Mouse (Mus musculus): ENCODE measurements around the gene Nt5c3.
A peak's percentile ranks its signal among the peaks of the same experiment; 100 is the strongest.

Nt5c3 gene

GRCm38 (mm10) chr6:56923726-56924707, at the start of gene Nt5c3, which contains the start of gene Vmn1r4:
TSS of gene Nt5c3 (minus strand) at chr6:56923932.
TSS of gene Vmn1r4 (plus strand) at chr6:56924015.
- DNase-seq (ENCODE audit: low read depth, low spot score) = peak; percentile 99

GRCm38 (mm10) chr6:56969973-56970372, 46.2 kb upstream of the Nt5c3 start, which contains the start of gene Vmn1r5:
TSS of gene Vmn1r5 (plus strand) at chr6:56970273.
- no peak for DNase-seq (ENCODE audit: low read depth, low spot score)

DNA sequence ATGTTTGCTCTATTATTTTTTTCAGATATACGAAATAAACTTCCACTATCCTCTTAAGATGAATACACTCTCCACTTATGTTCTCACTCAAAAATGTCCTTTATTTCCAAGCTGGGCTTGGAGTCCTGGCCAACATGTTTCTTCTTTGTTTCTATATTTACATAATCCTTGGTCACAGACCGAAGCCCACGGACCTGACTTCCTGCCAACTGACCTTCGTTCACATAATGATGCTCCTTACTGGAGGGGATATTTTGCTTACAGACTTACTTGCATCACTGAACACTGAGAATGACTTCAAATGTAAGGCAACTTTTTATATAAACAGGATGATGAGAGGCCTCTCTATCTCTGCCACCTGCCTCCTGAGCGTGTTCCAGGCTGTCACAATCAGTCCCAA, 32.7 kb upstream of the Nt5c3 start:
- DNase-seq (ENCODE audit: low read depth, low spot score) = no peak

GRCm38 (mm10) chr6:56934366-56934765, 10.6 kb upstream of the Nt5c3 start:
- no peak for DNase-seq (ENCODE audit: low read depth, low spot score)

GRCm38 (mm10) chr6:56932464-56932863, 8.7 kb upstream of the Nt5c3 start:
- no peak for DNase-seq (ENCODE audit: low read depth, low spot score)

- DNase-seq (ENCODE audit: low read depth, low spot score) = no peak
Observed at GRCm38 (mm10) chr6:56931648-56932415, 8.1 kb upstream of the Nt5c3 start.

DNA sequence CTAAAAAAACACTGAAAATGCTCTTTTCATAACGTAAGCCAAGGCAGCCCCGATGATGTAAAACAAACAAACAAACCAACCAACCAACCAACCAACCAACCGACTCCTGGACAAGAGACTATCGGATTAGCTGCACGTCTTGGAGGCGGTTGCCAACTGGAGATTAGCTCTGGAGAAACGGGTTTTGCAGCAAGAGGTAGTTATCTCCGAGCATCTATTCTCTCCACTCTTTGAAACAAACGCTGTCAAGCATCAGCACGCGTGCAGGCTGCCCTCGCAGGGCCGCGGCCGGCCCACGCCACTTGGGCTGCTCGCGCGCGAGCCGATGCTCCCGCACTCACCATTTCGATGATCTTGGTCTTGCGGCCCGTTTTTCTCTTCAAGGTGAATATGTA, 404 bp downstream of the Nt5c3 start:
- DNase-seq (ENCODE audit: low read depth, low spot score) = no peak

DNA sequence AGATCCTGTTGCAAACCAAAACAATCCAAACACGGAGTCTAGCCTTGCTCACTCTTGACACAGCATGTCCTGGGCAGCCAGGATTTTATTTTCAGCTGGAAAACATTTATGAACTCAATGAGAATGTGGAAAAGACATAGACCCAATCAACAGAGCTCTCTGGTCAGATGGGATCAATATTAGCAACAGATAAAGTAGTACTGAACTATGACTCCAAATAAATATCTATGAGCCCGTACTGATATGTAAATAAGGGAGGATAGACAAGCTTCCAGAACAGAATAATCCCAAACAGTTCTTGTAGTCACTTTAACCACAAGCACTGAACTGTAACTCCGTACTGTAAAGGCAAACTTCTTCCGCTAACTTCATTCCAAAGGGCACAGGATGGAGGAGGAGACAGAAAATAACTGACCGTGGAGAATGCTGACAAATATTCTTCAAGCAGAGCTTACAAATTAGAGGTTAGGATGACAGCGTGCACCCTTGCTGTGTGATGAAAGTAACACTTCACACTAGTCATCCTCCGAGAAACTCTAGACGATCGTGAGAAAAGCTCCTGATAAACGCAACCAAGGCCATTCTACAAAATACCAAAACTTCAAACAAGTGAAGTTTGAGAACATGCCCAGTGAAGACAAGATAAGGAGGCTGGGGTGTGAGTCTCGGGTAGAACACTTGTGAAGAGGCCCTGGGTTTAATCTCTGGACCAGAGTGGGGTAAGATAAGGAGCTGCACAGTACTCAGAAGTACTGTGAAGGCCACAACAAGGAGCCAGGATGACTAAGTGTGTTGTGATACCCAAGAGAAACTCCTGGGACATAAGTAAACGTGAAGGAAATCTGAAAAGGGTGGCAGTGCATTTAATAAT, 3.3 kb downstream of the Nt5c3 start:
- DNase-seq (ENCODE audit: low read depth, low spot score) = no peak

DNA sequence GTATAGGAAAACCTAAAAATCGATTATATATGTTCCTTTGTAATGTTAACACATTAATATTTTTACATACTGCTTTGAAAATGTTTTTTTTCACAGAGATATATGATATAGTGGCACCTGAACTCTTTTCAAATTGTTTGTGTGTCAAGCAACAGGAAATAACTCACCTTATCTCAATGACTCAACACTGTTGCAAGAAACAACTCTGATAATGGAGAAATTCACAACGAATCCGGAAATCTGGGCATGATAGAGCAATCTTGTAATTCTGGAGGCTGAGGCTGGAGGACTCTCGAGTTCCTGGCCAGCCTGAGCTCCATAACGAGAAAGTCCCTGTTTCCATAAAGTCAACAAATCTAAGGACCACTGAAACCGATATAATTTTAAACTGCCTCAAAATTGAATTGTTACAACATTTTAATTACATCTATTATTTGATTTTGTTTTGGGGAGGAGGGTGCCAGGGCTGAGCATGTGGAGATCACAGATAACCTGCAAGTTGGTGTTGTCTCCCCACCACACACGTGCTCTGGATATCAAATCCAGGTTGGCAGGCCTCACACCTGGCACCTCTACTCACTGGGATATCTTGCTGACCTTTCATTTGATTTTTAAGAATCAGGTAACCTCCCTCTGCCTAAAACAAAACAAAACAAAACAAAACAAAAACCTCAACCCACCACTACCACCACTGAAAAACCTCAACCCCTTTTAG, 4.2 kb downstream of the Nt5c3 start:
- DNase-seq (ENCODE audit: low read depth, low spot score) = no peak

- DNase-seq (ENCODE audit: low read depth, low spot score) = no peak
Observed at GRCm38 (mm10) chr6:56917578-56918368, 6.0 kb downstream of the Nt5c3 start.

DNA sequence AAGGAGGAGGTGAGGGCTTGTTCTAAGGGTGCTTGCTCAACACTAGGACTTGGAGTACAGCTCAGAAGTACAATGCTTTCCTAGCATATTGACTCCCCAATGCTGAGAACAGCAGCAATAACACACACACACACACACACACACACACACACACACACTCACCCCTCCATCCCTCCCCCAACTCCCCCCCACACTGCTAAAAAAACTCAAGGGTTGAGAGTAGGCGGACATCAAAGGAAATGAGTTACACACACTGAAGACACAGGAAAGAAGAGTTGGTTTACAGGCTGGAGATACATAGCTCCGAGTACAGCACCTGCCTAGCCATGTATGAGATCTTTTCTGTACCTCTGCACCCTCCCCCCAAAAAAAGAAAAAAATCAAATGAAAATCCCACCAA, 7.5 kb downstream of the Nt5c3 start:
- no peak for DNase-seq (ENCODE audit: low read depth, low spot score)

DNA sequence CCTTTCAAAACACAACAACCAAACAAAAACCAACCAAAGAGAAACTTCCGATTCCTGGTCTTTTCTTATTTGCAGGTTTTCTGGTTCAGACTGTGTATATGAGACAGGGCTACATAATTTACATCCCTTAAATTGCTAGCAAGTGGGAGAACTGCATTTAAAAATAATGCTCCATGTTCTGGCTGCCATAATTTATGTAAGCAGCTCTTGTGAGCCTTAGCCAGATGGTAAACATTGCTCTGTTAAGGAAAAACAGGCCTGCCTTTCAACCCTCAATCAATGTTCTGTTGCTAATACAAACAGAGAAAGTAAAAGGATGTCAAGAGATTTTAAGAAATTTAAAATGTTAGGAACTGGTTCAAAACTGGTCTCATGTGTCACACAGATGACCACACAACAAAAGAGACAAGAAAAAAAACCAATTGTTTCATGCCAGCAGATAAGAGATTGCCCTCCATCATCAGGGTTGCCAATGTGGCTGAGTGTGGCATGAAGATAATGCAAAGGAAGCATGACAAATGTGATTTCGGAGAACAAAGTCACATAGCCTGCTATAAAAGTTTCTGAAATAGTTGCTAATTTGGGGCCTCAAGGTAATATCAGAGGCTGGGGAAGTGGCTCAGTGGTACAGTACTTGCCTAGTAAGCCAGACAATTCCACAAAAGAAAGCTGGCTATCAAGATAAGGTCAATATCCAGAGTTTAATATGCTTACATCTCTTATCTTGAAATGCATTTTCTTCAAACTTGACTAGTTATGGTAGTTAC, 10.5 kb downstream of the Nt5c3 start:
- no peak for DNase-seq (ENCODE audit: low read depth, low spot score)

DNA sequence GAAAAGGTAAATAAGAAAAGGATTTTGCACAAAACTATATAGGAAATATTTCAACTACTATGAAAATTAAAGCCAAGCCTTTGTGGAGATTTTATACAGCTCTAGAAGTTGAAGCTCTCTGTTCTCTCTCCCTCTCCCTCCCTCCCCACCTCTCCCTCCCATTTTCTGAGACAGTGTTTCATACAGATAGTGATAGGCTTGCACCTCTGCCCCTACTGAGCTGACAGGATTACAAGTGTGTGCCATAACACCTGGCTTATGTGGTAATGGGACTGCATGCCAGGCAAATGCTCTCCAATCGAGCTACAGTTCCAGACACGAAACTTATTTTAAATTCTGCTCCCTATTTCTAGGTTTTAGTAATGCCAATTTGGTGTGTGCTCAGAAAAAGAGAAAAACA, 12.8 kb downstream of the Nt5c3 start:
- DNase-seq (ENCODE audit: low read depth, low spot score) = no peak

GRCm38 (mm10) chr6:56908912-56909311, 14.8 kb downstream of the Nt5c3 start:
- DNase-seq (ENCODE audit: low read depth, low spot score) = no peak

DNA sequence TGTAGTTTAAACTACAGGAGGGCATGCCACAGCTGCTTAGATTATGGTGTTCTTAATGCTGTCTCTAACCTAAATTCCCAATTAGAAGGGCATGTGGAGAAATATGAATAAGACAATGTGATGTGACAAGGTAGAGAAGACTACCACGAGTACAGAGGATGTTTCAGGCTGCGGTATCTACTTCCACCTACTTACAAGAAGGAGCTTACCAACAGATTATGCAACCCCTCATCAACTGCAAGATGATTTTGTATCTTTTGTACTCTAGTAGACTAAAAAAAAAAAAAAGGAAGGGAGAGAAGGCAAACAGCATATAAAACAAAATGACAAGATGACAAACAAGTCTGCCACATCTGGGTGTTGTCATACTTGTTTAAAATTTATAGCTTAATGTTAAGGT, 15.3 kb downstream of the Nt5c3 start:
- DNase-seq (ENCODE audit: low read depth, low spot score) = no peak

- DNase-seq (ENCODE audit: low read depth, low spot score) = no peak
Observed at GRCm38 (mm10) chr6:56907973-56908372, 15.8 kb downstream of the Nt5c3 start.

GRCm38 (mm10) chr6:56906121-56906846, 17.4 kb downstream of the Nt5c3 start:
- no peak for DNase-seq (ENCODE audit: low read depth, low spot score)

DNA sequence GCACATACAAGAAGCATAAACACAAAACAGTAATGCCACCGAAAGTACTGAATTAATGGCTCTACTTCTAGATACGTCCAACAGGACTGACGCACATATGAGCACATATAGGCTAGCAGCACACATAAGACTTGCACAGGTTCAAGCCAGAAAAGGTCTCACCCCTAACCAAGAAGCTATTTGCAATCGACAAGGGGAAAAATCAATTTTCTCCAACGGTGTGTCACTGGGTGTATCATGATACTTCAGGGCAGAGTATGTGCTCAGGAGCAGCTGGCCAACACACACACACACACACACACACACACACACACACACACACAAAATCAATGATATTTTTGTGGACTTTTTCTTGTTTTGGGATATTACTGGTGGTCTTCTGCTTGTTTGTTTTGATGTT, 18.2 kb downstream of the Nt5c3 start:
- DNase-seq (ENCODE audit: low read depth, low spot score) = no peak

DNA sequence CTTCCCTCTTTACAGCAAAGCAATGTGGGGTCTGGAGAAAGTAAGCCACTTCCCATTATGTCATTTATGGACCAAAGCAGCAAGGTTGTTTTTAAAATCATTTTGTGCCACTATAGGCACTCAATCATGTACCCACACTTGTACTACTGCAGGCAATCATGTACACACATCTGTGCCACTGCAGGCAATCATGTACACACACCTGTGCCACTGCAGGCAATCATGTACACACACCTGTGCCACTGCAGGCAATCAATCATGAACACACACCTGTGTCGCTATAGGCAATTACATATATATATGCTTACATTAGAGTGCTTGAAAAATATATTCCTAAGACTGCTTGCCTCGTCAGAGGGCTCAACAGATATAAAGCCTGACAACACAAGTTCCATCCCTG, 18.8 kb downstream of the Nt5c3 start:
- DNase-seq (ENCODE audit: low read depth, low spot score) = no peak
